Mouse (Mus musculus) heart, adult 11 months (tissue): ENCODE measurements around the gene Eif2ak4.
A peak's percentile ranks its signal among the peaks of the same experiment; 100 is the strongest.

Source experiments
- DNase-seq: peaks from one replicate; pipeline ENCODE4 v3.0.0; 2022

Eif2ak4 gene

GRCm38 (mm10) chr2:118388341-118389335 lies at the start of gene Eif2ak4:
Gene Eif2ak4 (plus strand): TSS chr2:118388618.
- peak; percentile 100 for DNase-seq

- DNase-seq = no peak
These were observed 47.1 kb upstream of the Eif2ak4 start for GRCm38 (mm10) chr2:118341295-118341694.

GRCm38 (mm10) chr2:118343897-118344296 lies 44.5 kb upstream of the Eif2ak4 start:
- DNase-seq = peak; percentile 72

- no peak for DNase-seq
These were observed 42.9 kb upstream of the Eif2ak4 start for GRCm38 (mm10) chr2:118345535-118345934.

GRCm38 (mm10) chr2:118353498-118353897 lies 34.9 kb upstream of the Eif2ak4 start:
- no peak for DNase-seq

- DNase-seq = peak; percentile 86
These were observed 34.5 kb upstream of the Eif2ak4 start for GRCm38 (mm10) chr2:118353916-118354403.

- no peak for DNase-seq
These were observed 33.2 kb upstream of the Eif2ak4 start for GRCm38 (mm10) chr2:118355138-118355719.

- DNase-seq = no peak
These were observed 16.6 kb upstream of the Eif2ak4 start for GRCm38 (mm10) chr2:118371841-118372240.

- DNase-seq = no peak
These were observed 15.9 kb upstream of the Eif2ak4 start for GRCm38 (mm10) chr2:118372561-118372900.

GRCm38 (mm10) chr2:118372901-118373571 lies 15.4 kb upstream of the Eif2ak4 start, which contains the start of gene Gpr176:
Gene Gpr176 (minus strand): TSS chr2:118373419.
- peak; percentile 91 for DNase-seq

GRCm38 (mm10) chr2:118373572-118374279 lies 14.7 kb upstream of the Eif2ak4 start:
- peak; percentile 96 for DNase-seq

GRCm38 (mm10) chr2:118375522-118375921 lies 12.9 kb upstream of the Eif2ak4 start:
- DNase-seq = no peak

- no peak for DNase-seq
These were observed 12.5 kb upstream of the Eif2ak4 start for GRCm38 (mm10) chr2:118375931-118376330.

- no peak for DNase-seq
These were observed 8.7 kb upstream of the Eif2ak4 start for GRCm38 (mm10) chr2:118379756-118380155.

GRCm38 (mm10) chr2:118383387-118383786 lies 5.0 kb upstream of the Eif2ak4 start:
- DNase-seq = no peak

GRCm38 (mm10) chr2:118389569-118389968 lies 1.2 kb downstream of the Eif2ak4 start:
- DNase-seq = no peak

GRCm38 (mm10) chr2:118390072-118390471 lies 1.7 kb downstream of the Eif2ak4 start:
- DNase-seq = no peak

GRCm38 (mm10) chr2:118391201-118391600 lies 2.8 kb downstream of the Eif2ak4 start:
- no peak for DNase-seq

- no peak for DNase-seq
These were observed 11.3 kb downstream of the Eif2ak4 start for GRCm38 (mm10) chr2:118399751-118400150.

- DNase-seq = peak; percentile 61
These were observed 13.7 kb downstream of the Eif2ak4 start for GRCm38 (mm10) chr2:118401834-118402727.

GRCm38 (mm10) chr2:118404336-118404735 lies 15.9 kb downstream of the Eif2ak4 start:
- no peak for DNase-seq
